Mouse (Mus musculus) adrenal gland, adult 10 weeks (tissue): ENCODE data around the gene Hpgd. TPM values are rescaled to one million over a fixed set of nuclear protein-coding genes. Genes with fewer than 3 reads are reported as not detected.

Experiments used
- polyA plus RNA-seq: library from polyadenylated mRNA; stranded (reverse); fragments of 350-450 nt; fragmentation: Illumina TruSeq; extraction: RNeasy Lipid Tissue Mini Kit (QIAGEN cat#74804); gene quantifications from one replicate; pipeline ENCODE4 v1.2.3, GENCODE M21; 2014; ENCODE audit warnings: low read depth, low replicate concordance

Gene Hpgd
- polyA plus RNA-seq = 34.8 TPM

GRCm38 (mm10) chr8:56294373-56294877, at the start of gene Hpgd:
Gene Hpgd, plus strand, starts transcription at chr8:56294585.

